Mouse (Mus musculus): ENCODE data around the gene Ndufaf3. TPM values are rescaled to one million over a fixed set of nuclear protein-coding genes. Genes with fewer than 3 reads are reported as not detected.
"Not testable (repeated sequence)": the region's sequence is repeated elsewhere in the genome, so short reads cannot be mapped to it uniquely, and the experiment has no call there.

Ndufaf3 gene
- total RNA-seq (2021) = 10 to 100 TPM; 70.6 to 77.9 TPM

DNA sequence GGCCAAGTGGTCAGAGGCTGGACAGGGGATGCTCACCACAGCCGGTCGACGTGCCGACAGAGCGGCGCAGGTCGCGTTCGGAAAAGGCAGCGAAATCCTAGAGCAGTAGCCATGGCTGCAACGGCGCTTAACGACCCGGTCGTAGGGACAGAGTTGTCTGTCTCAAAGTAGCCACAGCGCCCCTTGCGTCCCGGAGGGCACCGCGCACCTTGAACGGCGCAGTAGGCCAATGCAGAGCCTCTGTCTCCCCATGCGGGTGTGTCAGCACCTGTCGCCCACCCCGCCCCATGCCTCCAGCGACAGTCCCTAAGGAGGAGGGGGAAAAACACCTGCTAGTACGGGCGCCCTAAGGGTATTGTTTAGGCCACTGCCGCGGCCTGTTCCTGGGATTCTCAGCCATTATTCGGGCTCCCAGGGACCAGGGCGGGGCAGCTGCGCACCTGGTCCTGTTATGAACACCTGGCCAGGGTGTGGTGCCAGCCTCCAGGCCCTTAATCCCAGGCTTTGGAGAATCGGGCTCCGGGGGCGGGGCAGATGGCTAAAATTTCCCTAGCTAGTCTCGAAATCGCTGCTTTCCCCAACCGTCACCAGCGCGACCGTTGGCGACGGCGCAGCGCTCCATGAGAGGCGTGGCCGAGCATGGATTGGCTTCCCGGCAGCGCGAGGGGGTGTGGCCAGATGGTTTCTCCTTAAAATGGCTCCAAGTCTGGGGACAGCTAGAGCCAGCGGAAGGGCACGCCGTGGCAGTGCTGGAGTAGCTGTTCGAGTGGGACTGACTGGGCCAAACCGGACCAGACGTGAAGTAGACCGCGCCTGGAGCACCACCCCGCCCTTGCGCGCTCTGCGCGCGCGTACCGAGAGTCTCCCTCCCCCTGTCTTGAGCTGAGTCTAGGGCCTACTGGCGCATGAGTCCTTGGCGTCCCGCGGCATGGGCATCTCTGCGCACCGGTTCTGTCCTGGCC, at the start of gene Ndufaf3:
Gene Ndufaf3 (minus strand): TSS at position 620 of the 962 bp plus-strand sequence.
- DNase-seq (ENCODE audit: low spot score) = peak; percentile 92
- intact Hi-C loops (cut with DNase I) = no loop called here

GRCm38 (mm10) chr9:108611488-108611887, 44.3 kb upstream of the Ndufaf3 start:
- no peak for DNase-seq (ENCODE audit: low spot score)
- intact Hi-C loops (cut with DNase I) = no loop called here

- intact Hi-C loops (cut with DNase I) = no loop called here
- DNase-seq (ENCODE audit: low spot score) = no peak
Measured at GRCm38 (mm10) chr9:108608889-108609288, 41.7 kb upstream of the Ndufaf3 start.

DNA sequence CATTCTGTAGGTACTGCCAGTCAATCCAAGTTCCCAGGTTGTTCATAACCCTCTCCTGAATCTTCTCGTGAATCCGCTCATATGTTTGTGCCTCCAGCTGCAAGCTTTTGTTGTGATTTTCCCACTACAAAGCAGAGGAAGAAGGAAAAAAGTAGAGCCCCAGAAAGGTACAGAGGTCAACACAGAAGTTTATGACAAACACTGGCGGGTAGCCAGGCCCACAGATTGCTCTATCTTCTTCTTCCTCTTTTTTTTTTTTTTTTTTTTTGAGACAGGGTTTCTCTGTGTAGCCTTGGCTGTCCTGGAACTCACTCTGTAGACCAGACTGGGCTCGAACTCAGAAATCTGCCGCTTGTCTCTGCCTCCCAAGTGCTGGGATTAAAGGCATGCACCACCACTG, 40.7 kb upstream of the Ndufaf3 start:
- intact Hi-C loops (cut with DNase I); DNase-seq (ENCODE audit: low spot score): not testable (repeated sequence)

DNA sequence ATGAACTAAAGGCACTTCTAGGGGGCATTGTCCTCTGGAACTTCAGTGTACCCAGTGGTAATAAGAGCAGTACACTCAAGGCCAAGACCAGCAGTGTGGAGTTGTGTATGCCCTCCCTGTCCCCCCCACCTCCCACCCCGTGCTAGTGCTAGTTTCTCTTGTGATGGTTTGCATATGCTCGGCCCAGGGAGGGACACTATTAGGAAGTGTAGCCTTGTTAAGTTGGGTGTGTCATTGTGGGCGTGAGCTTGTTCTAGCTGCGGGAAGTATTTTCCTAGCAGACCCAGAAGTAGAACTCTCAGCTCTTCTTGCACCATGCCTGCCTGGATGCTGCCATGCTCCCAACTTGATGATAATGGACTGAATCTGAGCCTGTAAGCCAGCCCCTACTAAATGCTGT, 34.8 kb upstream of the Ndufaf3 start:
- intact Hi-C loops (cut with DNase I) = no loop called here
- DNase-seq (ENCODE audit: low spot score) = no peak

- DNase-seq (ENCODE audit: low spot score) = no peak
- intact Hi-C loops (cut with DNase I) = no loop called here
Measured at GRCm38 (mm10) chr9:108600011-108600410, 32.8 kb upstream of the Ndufaf3 start.

DNA sequence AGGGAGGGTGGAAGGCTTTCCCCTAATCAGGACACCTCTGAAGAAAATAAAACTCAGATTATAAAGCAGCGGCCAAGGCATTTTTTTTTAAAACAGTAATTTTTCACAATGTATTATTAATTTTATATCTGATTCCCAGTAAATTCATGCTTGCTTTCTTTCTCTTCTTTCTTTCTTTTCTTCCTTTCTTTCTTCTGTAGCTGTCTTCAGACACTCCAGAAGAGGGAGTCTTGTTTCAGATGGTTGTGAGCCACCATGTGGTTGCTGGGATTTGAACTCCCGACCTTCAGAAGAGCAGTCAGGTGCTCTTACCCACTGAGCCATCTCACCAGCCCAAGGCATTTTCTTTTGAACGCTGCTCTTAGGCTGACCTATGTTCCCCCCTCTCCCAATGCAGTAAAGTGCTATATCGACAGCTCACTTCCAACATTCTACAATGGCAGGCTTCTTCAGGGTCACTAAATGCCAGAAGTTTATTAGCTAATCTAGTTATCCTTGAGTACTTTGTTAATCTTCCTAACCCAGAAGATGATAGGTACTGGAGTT, 31.9 kb upstream of the Ndufaf3 start:
- intact Hi-C loops (cut with DNase I) = no loop called here
- no peak for DNase-seq (ENCODE audit: low spot score)

- intact Hi-C loops (cut with DNase I) = loop anchor here (2.0 kb wide), 1 partner anchor 26 kb away; no protein-coding TSS in a partner anchor
Measured at GRCm38 (mm10) chr9:108596998-108597764, 29.9 kb upstream of the Ndufaf3 start, which contains the start of gene P4htm. Gene P4htm, minus strand, starts transcription at chr9:108597667.

DNA sequence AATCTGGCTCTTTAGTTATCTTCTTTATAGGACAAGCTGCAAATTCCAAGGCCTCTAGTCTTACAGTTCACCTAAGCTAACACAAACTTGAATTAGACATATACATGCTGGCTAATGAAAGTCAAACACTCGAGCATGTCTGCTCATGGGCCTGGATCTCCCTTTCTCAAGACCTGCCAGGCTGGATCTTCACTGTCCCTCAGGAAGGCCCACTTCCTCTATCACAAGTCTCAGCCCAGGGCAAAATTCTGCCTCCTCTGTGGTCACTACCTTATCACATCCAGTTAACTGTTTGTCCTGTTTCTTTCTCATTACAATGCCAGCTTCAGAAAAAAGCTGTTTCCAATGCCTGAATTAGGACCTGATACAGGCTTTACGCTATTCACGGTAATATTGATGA, 27.1 kb upstream of the Ndufaf3 start:
- intact Hi-C loops (cut with DNase I) = no loop called here
- no peak for DNase-seq (ENCODE audit: low spot score)

More at GRCm38 (mm10) chr9:108596998-108597764, 29.9 kb upstream of the Ndufaf3 start, which contains the start of gene P4htm:
- peak; percentile 49 for DNase-seq (ENCODE audit: low spot score)

DNA sequence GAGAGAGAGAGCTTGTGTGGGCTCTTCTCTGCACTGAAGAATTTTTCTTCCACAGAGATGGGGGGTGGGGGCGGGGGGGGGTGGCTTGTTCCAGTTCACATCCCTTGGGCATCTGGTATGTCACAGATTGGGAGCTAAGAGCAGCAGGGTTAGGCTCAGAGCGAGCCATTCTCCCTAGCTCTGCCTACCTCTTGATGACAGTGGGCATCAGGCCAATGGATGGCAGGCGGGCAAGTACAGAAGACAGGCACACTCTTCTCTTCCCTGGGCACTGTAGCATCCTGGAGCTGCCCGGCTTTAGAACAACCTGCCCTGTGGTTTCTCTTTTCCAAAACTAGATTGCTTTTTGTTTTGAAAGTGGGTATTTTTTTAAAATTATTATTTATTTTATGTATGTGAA, 24.2 kb upstream of the Ndufaf3 start:
- intact Hi-C loops (cut with DNase I) = no loop called here
- DNase-seq (ENCODE audit: low spot score) = no peak

GRCm38 (mm10) chr9:108589229-108589628, 22.0 kb upstream of the Ndufaf3 start:
- intact Hi-C loops (cut with DNase I) = no loop called here

DNA sequence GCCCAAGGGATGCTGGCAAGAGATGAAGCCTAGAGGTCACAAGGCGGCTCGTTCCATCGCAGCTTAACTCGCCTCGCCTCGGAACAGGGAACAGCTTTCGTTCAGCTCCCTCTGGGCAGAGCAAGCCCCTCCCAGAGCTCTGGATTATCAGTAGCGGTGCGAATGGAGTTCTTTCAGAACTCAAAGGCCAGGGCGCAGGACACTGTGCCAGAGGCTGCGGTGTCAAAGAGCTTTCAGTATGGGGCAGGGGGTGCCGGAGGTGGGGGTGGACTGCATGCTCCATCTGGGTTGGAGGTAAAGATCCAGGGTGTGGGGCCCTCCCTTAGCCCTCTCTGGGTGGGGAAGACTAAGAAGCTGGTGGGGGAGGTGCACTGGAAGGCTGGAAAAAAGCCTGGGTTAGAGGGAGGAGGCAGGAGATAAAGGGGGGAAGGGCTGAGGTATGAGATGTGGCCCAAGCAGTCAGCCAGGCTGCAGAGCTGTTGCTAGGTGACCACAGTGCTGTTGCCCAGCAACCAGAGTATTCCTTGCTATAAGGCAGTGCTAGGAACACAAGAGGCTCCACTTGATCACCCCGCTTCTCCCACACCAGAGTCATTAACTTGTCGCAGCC, 20.4 kb upstream of the Ndufaf3 start:
- peak; percentile 69 for DNase-seq (ENCODE audit: low spot score)
- intact Hi-C loops (cut with DNase I) = no loop called here

More at GRCm38 (mm10) chr9:108589229-108589628, 22.0 kb upstream of the Ndufaf3 start:
- DNase-seq (ENCODE audit: low spot score) = no peak

- DNase-seq (ENCODE audit: low spot score) = no peak
- intact Hi-C loops (cut with DNase I) = no loop called here
Measured at GRCm38 (mm10) chr9:108579344-108579690, 12.1 kb upstream of the Ndufaf3 start.

DNA sequence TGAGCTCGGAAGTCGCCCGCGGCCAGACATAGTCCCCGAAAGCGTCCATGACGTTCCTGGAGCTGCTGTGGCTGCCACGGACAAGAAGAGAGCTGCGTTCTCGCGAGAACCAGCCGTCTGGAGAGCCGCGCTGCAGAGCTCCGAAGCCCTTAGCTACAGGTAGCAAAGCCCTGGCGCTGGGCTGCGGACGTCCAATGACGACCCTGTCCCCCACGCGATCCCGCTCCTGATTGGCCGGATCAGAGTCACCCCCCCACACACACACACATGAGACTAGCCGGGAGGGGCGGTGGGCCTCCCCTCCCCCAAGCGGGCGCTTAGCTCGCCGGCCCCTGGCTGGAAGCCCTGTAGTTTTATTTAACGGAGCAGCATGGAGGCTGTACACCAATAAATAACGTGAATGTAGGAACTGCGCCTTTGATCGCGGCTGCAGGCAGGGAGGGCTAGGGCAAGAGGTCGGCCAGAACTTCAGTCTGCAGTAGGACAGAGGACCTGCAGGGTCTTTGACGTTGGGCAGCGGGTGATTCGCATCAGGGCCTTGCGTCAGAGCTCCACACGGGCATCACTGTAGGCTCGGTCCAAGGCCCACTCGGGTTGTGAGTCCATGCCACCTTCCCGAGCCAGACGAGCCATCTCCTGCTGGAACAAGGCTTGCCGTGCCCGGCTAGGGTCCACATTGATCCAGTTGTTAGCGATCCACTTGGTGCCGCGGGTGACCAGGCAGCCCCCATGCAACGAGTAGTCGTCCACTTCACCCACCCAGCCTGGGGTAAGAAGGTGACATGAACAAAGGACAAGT, 11.5 kb upstream of the Ndufaf3 start, which contains the start of gene Wdr6:
Gene Wdr6 (minus strand): TSS at position 195 of the 799 bp plus-strand sequence.
- intact Hi-C loops (cut with DNase I) = no loop called here
- peak; percentile 88 for DNase-seq (ENCODE audit: low spot score)

- intact Hi-C loops (cut with DNase I) = no loop called here
- no peak for DNase-seq (ENCODE audit: low spot score)
Measured at GRCm38 (mm10) chr9:108577934-108578544, 10.8 kb upstream of the Ndufaf3 start.

DNA sequence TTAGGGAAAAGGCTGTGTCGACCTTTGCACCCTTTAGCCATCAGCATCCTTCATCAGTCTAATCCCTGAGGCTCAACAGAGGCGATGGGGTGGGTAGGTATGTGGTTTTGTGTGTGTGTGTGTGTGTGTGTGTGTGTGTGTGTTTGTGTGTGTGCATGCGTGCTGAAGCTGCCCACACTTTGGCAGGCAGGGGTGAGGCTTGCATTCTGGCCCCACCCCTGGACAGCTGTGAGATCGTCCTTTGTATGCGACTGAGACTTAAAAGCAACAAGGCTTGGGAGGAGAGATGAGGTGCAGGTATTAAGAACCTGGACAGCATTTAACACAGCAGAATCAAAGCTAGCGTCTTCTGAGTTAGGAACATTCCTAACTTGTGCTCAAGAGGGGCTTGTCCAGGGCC, 9.8 kb upstream of the Ndufaf3 start:
- intact Hi-C loops (cut with DNase I) = no loop called here

DNA sequence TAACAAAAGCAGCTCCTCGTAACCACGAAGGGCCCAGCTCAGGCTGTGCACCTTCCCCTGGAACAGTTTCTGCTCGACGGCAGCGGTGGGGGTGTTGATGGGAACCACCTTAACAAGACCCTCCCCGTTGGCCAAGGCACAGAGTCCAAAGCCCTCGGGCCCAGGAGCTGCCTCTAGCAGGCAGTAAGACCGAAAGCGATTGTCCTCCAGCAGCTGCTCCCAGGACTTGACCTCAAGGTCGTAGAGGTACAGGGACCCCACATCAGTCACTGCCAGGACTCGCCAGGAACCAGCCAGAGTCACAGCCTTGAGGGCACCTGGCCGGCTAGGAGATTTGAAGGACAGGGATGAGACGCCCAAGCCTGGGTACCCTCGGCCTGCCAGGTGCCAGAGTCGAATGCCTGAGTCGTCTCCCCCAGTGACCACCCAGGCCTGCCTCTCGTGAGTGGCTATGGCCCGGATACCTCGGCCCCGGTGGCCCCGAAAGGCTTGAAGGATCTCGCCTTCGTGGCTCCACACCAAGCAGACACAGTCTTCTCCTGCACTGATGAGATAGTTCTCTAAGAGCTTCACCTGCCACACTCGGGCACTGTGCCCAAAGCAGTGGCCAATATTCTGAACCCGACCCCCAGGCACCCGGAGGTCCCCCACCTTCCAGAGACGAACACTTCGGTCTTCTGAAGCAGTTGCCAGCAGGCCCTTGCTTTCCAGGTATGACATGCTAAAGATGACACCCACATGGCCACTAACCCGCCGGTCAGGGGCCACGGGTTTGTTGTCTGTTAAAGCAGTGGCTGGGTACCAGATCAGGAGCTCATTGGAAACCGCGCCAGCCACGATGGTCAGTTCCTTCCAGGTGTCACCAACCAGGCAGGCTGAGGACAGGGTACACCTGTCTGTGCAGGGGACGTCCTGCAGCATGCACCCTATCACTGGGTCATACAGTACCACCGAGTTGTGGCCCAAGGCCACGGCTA, 8.4 kb upstream of the Ndufaf3 start:
- intact Hi-C loops (cut with DNase I) = no loop called here
- no peak for DNase-seq (ENCODE audit: low spot score)

More for the DNA sequence above, 9.8 kb upstream of the Ndufaf3 start:
- no peak for DNase-seq (ENCODE audit: low spot score)
